Mouse (Mus musculus) erythroblast, embryonic 14.5 days (primary cell): ENCODE measurements around the gene Selenon. TPM values are rescaled to one million over a fixed set of nuclear protein-coding genes. Genes with fewer than 3 reads are reported as not detected.
"Not testable (repeated sequence)": the region's sequence is repeated elsewhere in the genome, so short reads cannot be mapped to it uniquely, and the experiment has no call there.

Experiments
- H3K27me3 ChIP-seq: 2 replicates; pipeline ENCODE4 v1.6.1; 2012; ENCODE audit warnings: inconsistent platforms; ENCODE audit not compliant: control insufficient read depth
- H3K36me3 ChIP-seq: 2 replicates; pipeline ENCODE4 v1.6.1; 2012; ENCODE audit warnings: mild to moderate bottlenecking, inconsistent platforms; ENCODE audit not compliant: control insufficient read depth
- H3K4me1 ChIP-seq: 2 replicates; pipeline ENCODE4 v1.6.1; 2012; ENCODE audit warnings: inconsistent platforms; ENCODE audit not compliant: control insufficient read depth
- H3K4me3 ChIP-seq: replicated peaks from 2 replicates; pipeline ENCODE3; 2012; ENCODE audit warnings: moderate library complexity, mild to moderate bottlenecking, inconsistent platforms
- H3K9me3 ChIP-seq: 2 replicates; pipeline ENCODE4 v1.6.1; 2012; ENCODE audit warnings: low read length, inconsistent platforms, mixed read lengths; ENCODE audit not compliant: control insufficient read depth
- GATA1 ChIP-seq: IDR thresholded peaks from 2 replicates; pipeline ENCODE4 v1.6.1; 2012; ENCODE audit warnings: low read length, inconsistent platforms, mixed read lengths
- TAL1 ChIP-seq: IDR thresholded peaks from 3 replicates; pipeline ENCODE4 v1.6.1; 2012; ENCODE audit warnings: low read length, inconsistent platforms, mixed read lengths
- polyA plus RNA-seq: library from polyadenylated mRNA; stranded (reverse); fragments of >175 nt; gene quantifications from 2 replicates; pipeline ENCODE4 v1.2.3, GENCODE M21; 2012

The Selenon gene
- polyA plus RNA-seq, 1 experiment: 0.08 TPM

DNA sequence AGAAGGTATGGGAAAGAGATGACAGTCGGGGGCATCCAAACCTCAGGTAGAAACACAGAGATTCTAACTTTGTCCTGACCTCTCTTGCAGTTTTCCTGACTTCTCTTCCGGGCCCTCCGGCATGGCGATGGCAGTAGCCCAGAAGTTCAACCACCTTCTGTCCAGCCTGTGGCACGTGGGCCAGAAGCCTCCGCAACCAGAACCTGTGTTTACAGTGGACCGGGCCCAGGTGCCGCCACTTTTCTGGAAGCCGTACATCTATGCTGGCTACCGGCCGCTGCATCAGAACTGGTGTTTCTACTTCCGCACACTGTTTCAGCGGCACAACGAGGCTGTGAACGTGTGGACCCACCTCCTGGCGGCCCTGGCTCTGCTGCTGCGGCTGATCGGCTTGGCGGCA lies 45.3 kb downstream of the Selenon start:
- Histone ChIP-seq H3K36me3 (peaks cover 7% of the 10 kb centered on the region), H3K4me1 (peaks cover 57% of the 10 kb centered on the region), H3K9me3 (no peaks in the 10 kb centered on the region), H3K27me3 (no peaks in the 10 kb centered on the region), H3K4me3 (no peak overlapping the region)
- no peak for TF ChIP-seq GATA1
- TF ChIP-seq TAL1: no peak

DNA sequence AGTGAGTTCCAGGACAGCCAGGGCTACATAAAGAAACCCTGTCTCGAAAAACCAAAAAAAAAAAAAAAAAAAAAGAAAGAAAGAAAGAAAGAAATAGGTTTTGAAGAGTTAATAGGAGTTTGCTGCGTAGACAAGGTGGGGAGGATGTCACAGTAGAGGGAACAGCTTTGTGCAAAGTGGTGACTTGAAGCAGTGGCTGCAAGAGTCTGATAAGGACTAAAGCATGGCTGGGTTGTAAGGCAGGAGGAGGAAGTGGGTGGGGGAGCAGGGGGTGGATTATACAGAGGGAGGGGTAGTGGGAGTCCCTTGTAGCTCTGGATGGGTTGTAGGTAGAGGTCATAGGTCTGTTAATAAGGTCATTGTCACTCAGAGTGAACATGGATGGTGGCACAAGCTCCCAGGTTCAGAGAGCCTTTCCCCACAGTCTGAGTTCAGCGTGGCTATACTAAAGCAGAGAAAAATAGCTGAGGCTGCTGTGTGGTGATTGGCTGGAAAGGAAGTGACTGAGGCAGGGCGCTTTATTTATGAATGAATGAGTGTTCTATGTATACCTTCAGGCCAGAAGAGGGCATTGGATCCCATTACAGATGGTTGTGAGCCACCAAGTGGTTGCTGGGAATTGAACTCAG lies 45.9 kb downstream of the Selenon start:
- no peaks in the 10 kb centered on the region for H3K27me3 ChIP-seq
- no peak overlapping the region for H3K4me3 ChIP-seq
- H3K9me3 ChIP-seq: no peaks in the 10 kb centered on the region
- H3K36me3 ChIP-seq: peaks cover 7% of the 10 kb centered on the region
- H3K4me1 ChIP-seq: peaks cover 51% of the 10 kb centered on the region
- TF ChIP-seq GATA1 (no peak), TAL1 (0 out of 3 replicates have a peak, but pooled peaks have one; percentile 18)

DNA sequence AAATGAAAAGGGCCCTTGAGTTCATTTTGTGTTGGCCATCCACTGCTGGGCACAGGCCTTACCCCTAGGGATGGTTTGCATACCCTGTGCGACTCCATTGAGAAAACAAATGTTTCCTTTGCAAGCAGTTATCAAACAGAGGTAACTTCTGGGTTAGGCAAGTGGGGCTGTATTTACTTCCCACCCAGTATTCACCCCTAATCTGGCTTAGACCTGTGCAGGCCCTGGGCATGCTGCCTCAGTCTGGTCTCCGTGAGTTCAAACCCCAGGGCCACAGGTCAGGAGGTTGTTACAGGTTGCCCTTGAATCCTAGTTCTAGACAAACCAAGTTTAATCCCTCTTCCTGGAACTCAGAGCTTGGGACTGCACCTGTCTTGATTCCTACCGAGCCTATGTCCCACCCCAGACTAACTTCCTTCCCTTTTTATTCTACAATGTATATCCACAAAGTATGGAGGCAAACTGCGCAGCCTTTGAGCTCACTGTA lies 46.6 kb downstream of the Selenon start:
- no peak overlapping the region for H3K4me3 ChIP-seq
- H3K9me3 ChIP-seq: no peaks in the 10 kb centered on the region
- no peaks in the 10 kb centered on the region for H3K27me3 ChIP-seq
- TF ChIP-seq TAL1: no peak
- no peak for TF ChIP-seq GATA1
- peaks cover 46% of the 10 kb centered on the region for H3K4me1 ChIP-seq
- peaks cover 7% of the 10 kb centered on the region for H3K36me3 ChIP-seq

DNA sequence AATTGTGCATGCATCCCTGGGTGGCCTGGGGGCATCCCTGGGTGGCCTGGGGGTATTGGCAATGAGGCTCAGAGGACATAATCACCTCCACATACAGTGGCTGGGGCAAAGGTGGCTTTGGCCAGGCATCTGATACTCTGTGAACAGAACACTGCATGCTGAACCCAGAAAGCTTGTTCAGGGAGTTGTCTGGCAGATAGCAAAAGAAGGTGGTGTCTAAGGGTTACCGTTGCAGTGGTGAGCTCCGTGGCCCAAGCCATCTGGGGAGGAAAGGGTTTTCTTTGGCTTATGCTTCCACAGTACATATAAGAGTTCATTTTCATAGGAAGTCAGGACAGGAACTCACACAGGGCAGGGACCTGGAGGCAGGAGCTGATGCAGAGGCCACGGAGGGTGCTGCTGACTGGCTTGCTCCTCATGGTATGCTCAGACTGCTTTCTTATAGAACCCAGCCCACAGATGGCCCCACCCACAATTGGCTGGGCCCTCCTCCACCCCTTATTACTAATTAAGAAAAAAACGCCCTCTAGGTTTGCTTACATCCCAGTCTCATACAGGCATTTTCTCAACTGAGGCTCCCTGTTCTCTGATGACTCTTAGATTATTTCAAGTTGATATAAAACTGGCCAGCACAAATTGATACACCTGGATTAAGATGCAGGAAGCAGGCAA lies 48.1 kb downstream of the Selenon start:
- Histone ChIP-seq H3K4me1 (peaks cover 44% of the 10 kb centered on the region), H3K36me3 (peaks cover 7% of the 10 kb centered on the region), H3K4me3 (no peak overlapping the region), H3K27me3 (no peaks in the 10 kb centered on the region), H3K9me3 (no peaks in the 10 kb centered on the region)
- TF ChIP-seq TAL1 (no peak), GATA1 (no peak)

DNA sequence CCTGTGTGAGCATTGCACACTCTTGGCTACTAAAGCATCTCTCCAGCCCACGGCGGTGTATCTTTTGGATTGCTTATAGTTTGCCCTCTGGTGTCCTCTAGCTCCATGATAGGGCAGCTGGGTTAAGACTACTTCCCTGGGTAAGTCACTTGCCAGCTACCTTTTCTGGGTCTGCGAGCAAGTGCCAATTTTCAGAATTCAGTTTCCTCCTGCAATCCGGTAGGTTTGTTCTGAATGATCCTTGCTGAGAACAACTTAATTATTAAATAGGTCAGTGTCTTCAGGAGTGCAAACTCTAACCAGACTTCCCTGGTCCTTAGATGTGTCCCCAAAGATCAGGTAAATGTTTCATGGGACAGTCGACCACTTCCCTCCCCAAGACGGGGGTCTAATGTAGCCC lies 50.9 kb downstream of the Selenon start:
- TF ChIP-seq GATA1 (no peak), TAL1 (no peak)
- peaks cover 40% of the 10 kb centered on the region for H3K4me1 ChIP-seq

DNA sequence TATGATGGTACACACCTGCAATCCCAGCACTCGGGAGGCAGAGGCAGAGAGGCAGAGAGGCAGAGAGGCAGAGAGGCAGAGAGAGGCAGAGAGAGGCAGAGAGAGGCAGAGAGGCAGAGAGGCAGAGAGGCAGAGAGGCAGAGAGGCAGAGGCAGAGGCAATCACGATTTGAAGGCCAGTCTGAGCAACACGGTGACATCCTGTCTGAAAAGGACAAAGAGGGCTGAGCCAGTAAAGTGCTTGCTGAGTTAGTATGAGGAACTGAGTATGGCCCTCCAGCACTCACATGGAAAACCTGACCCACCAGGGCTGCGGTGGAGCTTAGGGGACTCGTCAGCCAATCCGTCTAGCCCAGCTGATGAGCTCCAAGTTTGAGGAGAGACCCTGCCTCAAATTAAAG lies 53.0 kb downstream of the Selenon start:
- H3K36me3 ChIP-seq, H3K4me3 ChIP-seq, H3K9me3 ChIP-seq: not testable (repeated sequence)
- Histone ChIP-seq H3K4me1 (peaks cover 41% of the 10 kb centered on the region), H3K27me3 (peaks cover 36% of the 10 kb centered on the region)

More for the DNA sequence above, 50.9 kb downstream of the Selenon start:
- Histone ChIP-seq H3K4me3 (no peak overlapping the region), H3K9me3 (no peaks in the 10 kb centered on the region), H3K27me3 (peaks cover 17% of the 10 kb centered on the region), H3K36me3 (no peaks in the 10 kb centered on the region)

DNA sequence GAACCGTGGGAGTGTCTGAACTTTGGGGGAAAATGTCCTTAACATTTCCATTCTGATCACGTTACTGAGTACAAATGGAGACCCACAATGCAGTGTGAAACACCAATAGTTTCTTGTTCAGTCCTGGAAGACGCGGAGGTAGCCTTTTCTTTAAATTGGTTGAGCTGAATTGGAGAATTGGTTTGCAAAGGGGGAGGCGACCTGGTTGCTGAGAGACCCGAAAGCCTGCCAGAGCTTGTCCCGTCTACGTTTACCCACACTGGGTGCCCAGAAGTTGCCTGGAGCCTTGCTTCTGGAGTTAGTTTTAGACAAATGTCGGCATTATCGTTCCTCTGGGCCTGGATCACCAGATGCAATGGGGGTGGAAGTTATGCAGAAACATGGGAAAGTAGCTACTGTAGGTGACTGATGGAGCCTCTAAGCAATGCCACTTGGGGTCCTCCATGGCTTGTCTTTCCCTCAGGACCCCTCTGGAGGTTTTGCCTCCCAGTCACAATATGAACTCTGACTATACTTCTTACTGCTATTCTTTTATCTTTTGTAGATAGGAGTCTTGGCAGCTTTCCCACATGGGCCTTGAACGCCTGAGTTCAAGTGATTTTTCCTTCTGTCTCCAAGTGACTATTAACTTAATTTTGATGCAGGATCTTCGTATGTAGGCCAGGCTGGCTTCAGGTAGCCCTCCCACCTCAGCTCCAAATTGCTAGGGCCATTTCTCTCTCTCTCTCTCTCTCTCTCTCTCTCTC lies 53.8 kb downstream of the Selenon start:
- H3K4me1 ChIP-seq: peaks cover 35% of the 10 kb centered on the region
- no peaks in the 10 kb centered on the region for H3K36me3 ChIP-seq
- TF ChIP-seq GATA1 (no peak), TAL1 (no peak)
- H3K27me3 ChIP-seq: peaks cover 41% of the 10 kb centered on the region
- H3K4me3 ChIP-seq: no peak overlapping the region
- no peaks in the 10 kb centered on the region for H3K9me3 ChIP-seq

DNA sequence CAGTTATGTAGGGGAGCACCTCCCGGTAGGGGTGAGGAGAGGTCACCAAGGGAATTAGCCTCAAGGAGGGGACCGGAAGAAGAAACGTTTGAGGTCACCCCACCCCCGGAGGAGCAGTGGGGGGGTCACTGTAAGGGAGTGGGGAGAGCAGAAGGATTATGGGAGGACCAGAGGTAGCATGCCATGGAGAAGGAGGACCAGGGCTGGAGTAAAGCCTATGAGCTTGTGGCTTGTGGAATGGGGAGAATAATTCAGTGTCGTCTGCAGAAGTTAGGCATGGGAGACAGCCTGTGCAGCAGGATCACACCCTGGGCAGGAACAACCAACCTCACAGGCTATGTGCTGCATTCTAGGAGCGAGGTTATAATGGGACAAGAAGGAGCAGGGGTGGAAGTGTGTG lies 54.7 kb downstream of the Selenon start:
- no peaks in the 10 kb centered on the region for H3K36me3 ChIP-seq
- no peak for TF ChIP-seq GATA1
- TF ChIP-seq TAL1: no peak
- peak overlapping the region; percentile 58 for H3K4me3 ChIP-seq
- H3K9me3 ChIP-seq: no peaks in the 10 kb centered on the region
- H3K4me1 ChIP-seq: peaks cover 35% of the 10 kb centered on the region
- H3K27me3 ChIP-seq: peaks cover 48% of the 10 kb centered on the region

DNA sequence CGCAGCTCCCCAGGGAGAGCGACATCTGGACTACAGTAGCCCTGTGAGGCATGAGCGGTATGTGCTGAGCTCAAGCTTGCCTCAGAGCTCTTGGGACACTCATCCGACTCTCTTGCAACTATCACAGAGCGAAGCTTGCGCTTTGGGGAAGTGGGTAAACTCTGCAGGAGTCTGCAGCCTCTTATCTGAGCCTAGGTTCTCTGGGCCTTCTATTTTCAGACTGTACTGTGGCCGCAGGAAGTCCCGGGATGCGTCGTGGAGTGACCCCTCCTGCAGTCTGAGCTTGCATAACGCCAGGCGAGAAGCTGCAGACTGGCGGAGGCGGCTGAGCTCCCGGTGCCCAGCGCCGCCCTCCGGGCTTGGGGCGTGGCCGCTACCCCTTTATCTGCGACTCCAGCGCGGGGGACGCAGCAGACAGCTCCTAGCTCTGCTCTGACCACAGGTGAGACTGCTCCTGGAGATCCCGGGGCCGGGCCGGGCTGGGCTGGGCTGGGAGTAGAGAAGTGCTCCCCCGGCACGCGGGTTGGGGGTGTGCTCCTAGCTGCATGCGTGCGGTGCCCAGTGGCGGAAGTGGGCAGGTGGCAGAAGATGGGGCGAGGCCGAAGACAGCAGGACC lies 55.3 kb downstream of the Selenon start, which contains the start of gene Paqr7:
Gene Paqr7 (plus strand): TSS at position 103 of the 616 bp plus-strand sequence.
- Histone ChIP-seq H3K36me3 (no peaks in the 10 kb centered on the region), H3K27me3 (peaks cover 48% of the 10 kb centered on the region), H3K4me3 (peak within 1 kb of the TSS; percentile 58), H3K9me3 (no peaks in the 10 kb centered on the region), H3K4me1 (peaks cover 33% of the 10 kb centered on the region)
- TF ChIP-seq TAL1: no peak
- no peak for TF ChIP-seq GATA1
